Mouse (Mus musculus) kidney, adult 2 months (tissue): ENCODE results near the gene Smim24.

ENCODE experiments used
- CTCF ChIP-seq: fragments of 200-500 bp; conservative IDR thresholded peaks from 2 replicates; pipeline ENCODE4 v1.5.1; 2011; ENCODE audit warnings: low read depth, mild to moderate bottlenecking, control low read depth, low read length, moderate library complexity, mixed read lengths; ENCODE audit not compliant: insufficient read depth, insufficient read length
- POLR2A ChIP-seq: fragments of 200-500 bp; IDR thresholded peaks from one replicate; pipeline ENCODE4 v1.6.1; 2011; ENCODE audit warnings: low read depth, low read length, control low read depth

DNA sequence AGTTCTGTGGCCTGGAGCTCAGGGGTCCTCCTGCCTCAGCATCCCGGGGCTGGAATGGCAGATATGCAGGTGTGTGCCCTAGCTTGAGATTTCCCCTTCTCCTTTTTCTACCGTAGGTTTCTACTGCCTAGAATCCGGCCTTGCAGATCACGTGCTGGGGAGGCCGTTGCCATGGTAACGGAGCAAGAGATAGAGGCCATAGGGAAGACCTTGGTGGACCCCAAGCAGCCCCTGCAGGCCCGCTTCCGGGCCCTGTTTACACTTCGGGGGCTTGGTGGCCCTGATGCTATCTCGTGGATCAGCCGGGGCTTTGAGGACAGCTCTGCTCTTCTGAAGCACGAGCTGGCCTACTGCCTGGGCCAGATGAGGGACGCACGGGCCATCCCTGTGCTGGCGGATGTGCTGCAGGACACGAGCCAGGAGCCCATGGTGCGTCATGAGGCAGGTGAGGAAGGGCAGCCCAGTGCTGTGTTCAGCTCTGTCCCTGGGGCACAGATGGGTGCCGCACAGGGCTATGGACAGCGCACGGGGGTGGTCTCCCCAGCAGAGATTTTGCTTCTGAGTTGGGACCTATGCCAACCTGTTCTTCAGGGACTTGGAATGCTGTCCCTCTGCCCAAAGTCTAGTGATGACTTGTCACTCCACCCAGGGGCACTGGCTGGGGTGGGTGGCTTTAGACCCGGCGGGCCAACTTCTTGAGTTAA is 7.1 kb upstream of the Smim24 start:
- TF ChIP-seq POLR2A (no peak), CTCF (no peak)
